Mouse (Mus musculus) hindbrain, postnatal 0 days (tissue): ENCODE data around the gene Qpctl. TPM values are rescaled to one million over a fixed set of nuclear protein-coding genes. Genes with fewer than 3 reads are reported as not detected.

Source experiments
- ATAC-seq: fragments of 200-750 bp; cut with Nextera tagmentation; 2 replicates; pipeline ENCODE4 v1.8.0; 2017; ENCODE audit warnings: mild to moderate bottlenecking, moderate TSS enrichment, moderate library complexity
- DNase-seq: peaks from one replicate; pipeline ENCODE4 v3.0.0-alpha.2; 2015; ENCODE audit warnings: low spot score
- H3K27ac ChIP-seq: fragments of 300-500 bp; sonication (generic); 2 replicates; pipeline ENCODE4 v1.5.1; 2014; ENCODE audit warnings: mild to moderate bottlenecking
- H3K27me3 ChIP-seq: fragments of 300-500 bp; sonication (generic); 2 replicates; pipeline ENCODE4 v1.6.1; 2014; ENCODE audit warnings: low read length, mixed read lengths; ENCODE audit not compliant: insufficient read depth
- H3K36me3 ChIP-seq: fragments of 300-500 bp; sonication (generic); 2 replicates; pipeline ENCODE4 v1.6.1; 2014; ENCODE audit warnings: low read length, mixed read lengths; ENCODE audit not compliant: insufficient read depth
- H3K4me1 ChIP-seq: fragments of 300-500 bp; sonication (generic); 2 replicates; pipeline ENCODE4 v1.6.1; 2014; ENCODE audit warnings: antibody characterized with exemption, low read length, mixed read lengths; ENCODE audit not compliant: insufficient read depth
- H3K4me2 ChIP-seq: fragments of 300-500 bp; sonication (generic); 2 replicates; pipeline ENCODE4 v1.6.1; 2014; ENCODE audit warnings: low read depth, mild to moderate bottlenecking, low read length, moderate library complexity, mixed read lengths
- H3K4me3 ChIP-seq: fragments of 300-500 bp; sonication (generic); 2 replicates; pipeline ENCODE4 v1.5.1; 2014; ENCODE audit warnings: low read length
- H3K9ac ChIP-seq: fragments of 300-500 bp; sonication (generic); replicated peaks from 2 replicates; pipeline ENCODE4 v1.6.1; 2014; ENCODE audit warnings: mild to moderate bottlenecking, low read length, moderate library complexity, mixed read lengths
- H3K9me3 ChIP-seq: fragments of 300-500 bp; sonication (generic); 2 replicates; pipeline ENCODE4 v1.6.1; 2016; ENCODE audit warnings: low read length, mixed read lengths
- CTCF ChIP-seq: IDR thresholded peaks from 2 replicates; pipeline ENCODE4 v1.5.1; 2016; ENCODE audit warnings: antibody characterized with exemption, control low read depth, low read depth
- WGBS: fragments of 180-500 bp; shearing (Covaris S2); extraction: QIAGEN DNeasy Blood & Tissue Kit; methylation state at CpG from one replicate; pipeline ENCODE4 v1.1.7; 2014; 5-methylcytosine and 5-hydroxymethylcytosine counted together
- polyA plus RNA-seq: library from polyadenylated mRNA; unstranded; fragments of >200 nt; fragmentation: Nextera tagmentation; extraction: Ambion mirVana; gene quantifications from 2 replicates; pipeline ENCODE4 v1.2.1, GENCODE M21; 2015
- total RNA-seq: library from RNA; depleted of rRNA; stranded (reverse); fragments of >200 nt; gene quantifications from 2 replicates; pipeline ENCODE4 v1.2.3, GENCODE M21; 2014

Qpctl gene
- total and polyA plus RNA-seq, 2 experiments from 2014 or later = 17.3 to 24.7 TPM

- Histone ChIP-seq H3K9me3 (no peaks in the 10 kb centered on the region), H3K9ac (peak overlapping the region; percentile 70), H3K4me2 (peak overlapping the region; percentile 63), H3K4me1 (peaks cover 5% of the 10 kb centered on the region; the same call in 1 of the 2 replicates), H3K27ac (peak overlapping the region; percentile 70), H3K4me3 (peak overlapping the region; percentile 63), H3K36me3 (no peaks in the 10 kb centered on the region), H3K27me3 (0 out of 2 replicates have a peak, but pooled peaks cover 5% of the 10 kb centered on the region)
- 3% methylated on average over 21 of the region's 21 CpGs for WGBS
- no peak for DNase-seq
- TF ChIP-seq CTCF = no peak
- peak; percentile 43; the same call in 1 of the 2 replicates for ATAC-seq
These were observed 27.4 kb upstream of the Qpctl start for GRCm38 (mm10) chr7:19176516-19176947.

- Histone ChIP-seq H3K9me3 (no peaks in the 10 kb centered on the region), H3K4me2 (peak within 1 kb of the TSS; percentile 63), H3K27ac (peak within 1 kb of the TSS; percentile 70), H3K4me3 (peak within 1 kb of the TSS; percentile 63), H3K27me3 (0 out of 2 replicates have a peak, but pooled peaks cover 5% of the 10 kb centered on the region), H3K4me1 (peaks cover 5% of the 10 kb centered on the region; the same call in 1 of the 2 replicates), H3K9ac (peak within 1 kb of the TSS; percentile 70), H3K36me3 (no peaks in the 10 kb centered on the region)
- TF ChIP-seq CTCF = no peak
- DNase-seq = peak; percentile 92
- WGBS = 1% methylated on average over 30 of the region's 30 CpGs
- peak; percentile 94 for ATAC-seq
These were observed 26.8 kb upstream of the Qpctl start, which contains the start of gene Eml2 for GRCm38 (mm10) chr7:19175708-19176515. Gene Eml2 (plus strand): TSS chr7:19176421.

GRCm38 (mm10) chr7:19172874-19173273, 23.8 kb upstream of the Qpctl start:
- peak overlapping the region; percentile 13; the same call in 1 of the 2 replicates for H3K4me3 ChIP-seq

GRCm38 (mm10) chr7:19171831-19172230, 22.7 kb upstream of the Qpctl start:
- WGBS = 33% methylated on average over 8 of the region's 8 CpGs

More at GRCm38 (mm10) chr7:19172874-19173273, 23.8 kb upstream of the Qpctl start:
- Histone ChIP-seq H3K27me3 (no peaks in the 10 kb centered on the region), H3K36me3 (no peaks in the 10 kb centered on the region), H3K9ac (no peak overlapping the region), H3K27ac (no peak overlapping the region), H3K4me1 (no peaks in the 10 kb centered on the region), H3K4me2 (peak overlapping the region; percentile 52), H3K9me3 (no peaks in the 10 kb centered on the region)
- WGBS = 3% methylated on average over 17 of the region's 17 CpGs
- DNase-seq (peak; percentile 91), ATAC-seq (0 out of 2 replicates have a peak, but pooled peaks have one; percentile 9)
- peak; percentile 87 for TF ChIP-seq CTCF

GRCm38 (mm10) chr7:19170142-19170541, 21.1 kb upstream of the Qpctl start:
- H3K9ac ChIP-seq = no peak overlapping the region
- 44% methylated on average over 8 of the region's 8 CpGs for WGBS
- H3K4me1 ChIP-seq = no peaks in the 10 kb centered on the region; the same call in 1 of the 2 replicates

More at GRCm38 (mm10) chr7:19171831-19172230, 22.7 kb upstream of the Qpctl start:
- no peak for ATAC-seq
- H3K4me2 ChIP-seq = no peak overlapping the region
- H3K9me3 ChIP-seq = no peaks in the 10 kb centered on the region
- no peak for TF ChIP-seq CTCF
- H3K4me1 ChIP-seq = no peaks in the 10 kb centered on the region
- no peak for DNase-seq
- H3K4me3 ChIP-seq = no peak overlapping the region
- H3K36me3 ChIP-seq = no peaks in the 10 kb centered on the region
- no peak overlapping the region; the same call in 1 of the 2 replicates for H3K27ac ChIP-seq
- no peaks in the 10 kb centered on the region for H3K27me3 ChIP-seq
- no peak overlapping the region; the same call in 1 of the 2 replicates for H3K9ac ChIP-seq

GRCm38 (mm10) chr7:19169506-19169905, 20.4 kb upstream of the Qpctl start:
- no peak for ATAC-seq
- no peaks in the 10 kb centered on the region for H3K9me3 ChIP-seq
- TF ChIP-seq CTCF = no peak
- no peak overlapping the region for H3K4me3 ChIP-seq
- no peaks in the 10 kb centered on the region for H3K27me3 ChIP-seq
- no peaks in the 10 kb centered on the region for H3K36me3 ChIP-seq
- H3K27ac ChIP-seq = no peak overlapping the region
- H3K4me1 ChIP-seq = no peaks in the 10 kb centered on the region; the same call in 1 of the 2 replicates
- WGBS = 66% methylated on average over 10 of the region's 10 CpGs
- no peak overlapping the region for H3K9ac ChIP-seq
- no peak overlapping the region for H3K4me2 ChIP-seq
- DNase-seq = no peak

More at GRCm38 (mm10) chr7:19170142-19170541, 21.1 kb upstream of the Qpctl start:
- H3K4me3 ChIP-seq = no peak overlapping the region
- ATAC-seq (peak; percentile 43; the same call in 1 of the 2 replicates), DNase-seq (no peak)
- no peak overlapping the region for H3K4me2 ChIP-seq
- no peak overlapping the region for H3K27ac ChIP-seq
- no peaks in the 10 kb centered on the region for H3K27me3 ChIP-seq
- no peaks in the 10 kb centered on the region for H3K36me3 ChIP-seq
- no peaks in the 10 kb centered on the region for H3K9me3 ChIP-seq
- TF ChIP-seq CTCF = no peak
